Mouse (Mus musculus): ENCODE data around the gene Tnip1.

The Tnip1 gene

GRCm38 (mm10) chr11:54931405-54932093 is 31.2 kb downstream of the Tnip1 start:
- peak in 1 of 2 experiments; percentile 79 for DNase-seq

GRCm38 (mm10) chr11:54930318-54930979 is 32.3 kb downstream of the Tnip1 start:
- peak in 1 of 2 experiments; percentile 82 for DNase-seq

- no peak for DNase-seq
These were observed 33.0 kb downstream of the Tnip1 start for GRCm38 (mm10) chr11:54929744-54930143.

- DNase-seq: no peak
These were observed 33.4 kb downstream of the Tnip1 start for GRCm38 (mm10) chr11:54929290-54929689.

- no peak for DNase-seq
These were observed 33.8 kb downstream of the Tnip1 start for GRCm38 (mm10) chr11:54928886-54929285.

- no peak for DNase-seq
These were observed 34.5 kb downstream of the Tnip1 start for GRCm38 (mm10) chr11:54928219-54928618.

- peak; percentile 76 to 89 for DNase-seq
These were observed 35.2 kb downstream of the Tnip1 start for GRCm38 (mm10) chr11:54927346-54928140.

- no peak for DNase-seq
These were observed 38.6 kb downstream of the Tnip1 start for GRCm38 (mm10) chr11:54924145-54924544.

GRCm38 (mm10) chr11:54922488-54922887 is 40.2 kb downstream of the Tnip1 start:
- peak; percentile 52 to 60 for DNase-seq

GRCm38 (mm10) chr11:54921798-54922197 is 40.9 kb downstream of the Tnip1 start:
- DNase-seq: peak in 1 of 2 experiments; percentile 45

- no peak for DNase-seq
These were observed 41.6 kb downstream of the Tnip1 start for GRCm38 (mm10) chr11:54920973-54921580.

- peak; percentile 76 to 81 for DNase-seq
These were observed 42.4 kb downstream of the Tnip1 start for GRCm38 (mm10) chr11:54920127-54920972.

- no peak for DNase-seq
These were observed 44.4 kb downstream of the Tnip1 start for GRCm38 (mm10) chr11:54918273-54918672.

GRCm38 (mm10) chr11:54917461-54917860 is 45.3 kb downstream of the Tnip1 start:
- DNase-seq: no peak

- DNase-seq: peak in 1 of 2 experiments; percentile 39
These were observed 48.9 kb downstream of the Tnip1 start for GRCm38 (mm10) chr11:54913841-54914240.

GRCm38 (mm10) chr11:54912503-54913316 is 50.0 kb downstream of the Tnip1 start:
- peak; percentile 66 to 76 for DNase-seq

- peak; percentile 58 to 75 for DNase-seq
These were observed 50.8 kb downstream of the Tnip1 start for GRCm38 (mm10) chr11:54911671-54912502.

- peak; percentile 80 to 81 for DNase-seq
These were observed 51.5 kb downstream of the Tnip1 start for GRCm38 (mm10) chr11:54911201-54911600.

- DNase-seq: peak; percentile 50 to 59
These were observed 52.5 kb downstream of the Tnip1 start for GRCm38 (mm10) chr11:54910081-54910665.

GRCm38 (mm10) chr11:54909273-54909672 is 53.4 kb downstream of the Tnip1 start:
- DNase-seq: peak in 1 of 2 experiments; percentile 34
